Mouse (Mus musculus): ENCODE data around the gene Ptgfrn. TPM values are rescaled to one million over a fixed set of nuclear protein-coding genes. Genes with fewer than 3 reads are reported as not detected.

The Ptgfrn gene
- total RNA-seq, 1 experiment, result 52.3 TPM

GRCm38 (mm10) chr3:101011203-101011600 lies 98.9 kb downstream of the Ptgfrn start:
- Histone ChIP-seq H3K36me3 (ENCODE audit: control insufficient read depth, insufficient read depth, low read length, poor library complexity, severe bottlenecking) (no peaks in the 10 kb centered on the region), H3K4me1 (ENCODE audit: control insufficient read depth in 2 of 2, insufficient read depth in 2 of 2, low read length in 2 of 2, poor library complexity in 1 of 2) (no peaks in the 10 kb centered on the region), H3K9ac (ENCODE audit: insufficient read depth, low read depth, low read length, poor library complexity, severe bottlenecking) (no peak overlapping the region), H3K27ac (ENCODE audit: insufficient read depth, low read depth, low read length, poor library complexity, severe bottlenecking) (no peak overlapping the region), H3K9me3 (ENCODE audit: control insufficient read depth, insufficient read depth, low read depth, low read length) (no peaks in the 10 kb centered on the region), H3K4me3 (ENCODE audit: insufficient read depth in 1 of 2, low read depth in 1 of 2, low read length in 2 of 2, poor library complexity in 1 of 2, severe bottlenecking in 1 of 2) (no peak overlapping the region)
- DNase-seq (ENCODE audit: low read depth, low spot score), result no peak
- in situ Hi-C loops (cut with MboI; ENCODE audit: low sequenced_read_pairs in 2 of 2, unreplicated experiment in 2 of 2), result no loop called here
- TF ChIP-seq HCFC1 (IDR thresholded peaks at IDR 0.05; ENCODE audit: borderline replicate concordance, insufficient read depth, low read length) (no peak), ZC3H11A (IDR thresholded peaks at IDR 0.05; ENCODE audit: borderline replicate concordance, low read depth, low read length) (no peak), CHD2 (IDR thresholded peaks at IDR 0.05; ENCODE audit: low read depth, low read length) (no peak), MAFK (IDR thresholded peaks at IDR 0.05; ENCODE audit: insufficient read depth, low read depth, low read length) (no peak), ZNF384 (IDR thresholded peaks at IDR 0.05; ENCODE audit: low read depth, low read length) (no peak)

- TF ChIP-seq ZC3H11A (IDR thresholded peaks at IDR 0.05; ENCODE audit: borderline replicate concordance, low read depth, low read length) (no peak), CHD2 (IDR thresholded peaks at IDR 0.05; ENCODE audit: low read depth, low read length) (no peak), ZNF384 (IDR thresholded peaks at IDR 0.05; ENCODE audit: low read depth, low read length) (no peak), HCFC1 (IDR thresholded peaks at IDR 0.05; ENCODE audit: borderline replicate concordance, insufficient read depth, low read length) (no peak), MAFK (IDR thresholded peaks at IDR 0.05; ENCODE audit: insufficient read depth, low read depth, low read length) (no peak)
- no peak overlapping the region for H3K27ac ChIP-seq (ENCODE audit: insufficient read depth, low read depth, low read length, poor library complexity, severe bottlenecking)
- H3K9ac ChIP-seq (ENCODE audit: insufficient read depth, low read depth, low read length, poor library complexity, severe bottlenecking), result no peak overlapping the region
- in situ Hi-C loops (cut with MboI; ENCODE audit: low sequenced_read_pairs in 2 of 2, unreplicated experiment in 2 of 2), result no loop called here
- no peaks in the 10 kb centered on the region for H3K9me3 ChIP-seq (ENCODE audit: control insufficient read depth, insufficient read depth, low read depth, low read length)
- no peaks in the 10 kb centered on the region for H3K36me3 ChIP-seq (ENCODE audit: control insufficient read depth, insufficient read depth, low read length, poor library complexity, severe bottlenecking)
- no peak for DNase-seq (ENCODE audit: low read depth, low spot score)
- no peaks in the 10 kb centered on the region for H3K4me1 ChIP-seq (ENCODE audit: control insufficient read depth in 2 of 2, insufficient read depth in 2 of 2, low read length in 2 of 2, poor library complexity in 1 of 2)
- no peak overlapping the region for H3K4me3 ChIP-seq (ENCODE audit: insufficient read depth in 1 of 2, low read depth in 1 of 2, low read length in 2 of 2, poor library complexity in 1 of 2, severe bottlenecking in 1 of 2)
Measured at GRCm38 (mm10) chr3:101010589-101011202, 99.4 kb downstream of the Ptgfrn start.

GRCm38 (mm10) chr3:101007112-101007782 lies 102.8 kb downstream of the Ptgfrn start:
- no peaks in the 10 kb centered on the region; a peak in 1 of 4 replicates for H3K4me1 ChIP-seq (ENCODE audit: control insufficient read depth in 2 of 2, insufficient read depth in 2 of 2, low read length in 2 of 2, poor library complexity in 1 of 2)
- TF ChIP-seq HCFC1 (IDR thresholded peaks at IDR 0.05; ENCODE audit: borderline replicate concordance, insufficient read depth, low read length), result no peak
- TF ChIP-seq ZC3H11A (IDR thresholded peaks at IDR 0.05; ENCODE audit: borderline replicate concordance, low read depth, low read length), result no peak
- TF ChIP-seq CHD2 (IDR thresholded peaks at IDR 0.05; ENCODE audit: low read depth, low read length), result no peak
- TF ChIP-seq MAFK (IDR thresholded peaks at IDR 0.05; ENCODE audit: insufficient read depth, low read depth, low read length), result no peak
- no peak for TF ChIP-seq ZNF384 (IDR thresholded peaks at IDR 0.05; ENCODE audit: low read depth, low read length)
- H3K9me3 ChIP-seq (ENCODE audit: control insufficient read depth, insufficient read depth, low read depth, low read length), result no peaks in the 10 kb centered on the region
- H3K4me3 ChIP-seq (ENCODE audit: insufficient read depth in 1 of 2, low read depth in 1 of 2, low read length in 2 of 2, poor library complexity in 1 of 2, severe bottlenecking in 1 of 2), result no peak overlapping the region
- no peak overlapping the region for H3K27ac ChIP-seq (ENCODE audit: insufficient read depth, low read depth, low read length, poor library complexity, severe bottlenecking)
- H3K36me3 ChIP-seq (ENCODE audit: control insufficient read depth, insufficient read depth, low read length, poor library complexity, severe bottlenecking), result no peaks in the 10 kb centered on the region
- no peak for DNase-seq (ENCODE audit: low read depth, low spot score)
- in situ Hi-C loops (cut with MboI; ENCODE audit: low sequenced_read_pairs in 2 of 2, unreplicated experiment in 2 of 2), result no loop called here
- H3K9ac ChIP-seq (ENCODE audit: insufficient read depth, low read depth, low read length, poor library complexity, severe bottlenecking), result no peak overlapping the region

- H3K9me3 ChIP-seq (ENCODE audit: control insufficient read depth, insufficient read depth, low read depth, low read length), result no peaks in the 10 kb centered on the region
- H3K9ac ChIP-seq (ENCODE audit: insufficient read depth, low read depth, low read length, poor library complexity, severe bottlenecking), result no peak overlapping the region
- in situ Hi-C loops (cut with MboI; ENCODE audit: low sequenced_read_pairs in 2 of 2, unreplicated experiment in 2 of 2), result no loop called here
- no peak overlapping the region for H3K27ac ChIP-seq (ENCODE audit: insufficient read depth, low read depth, low read length, poor library complexity, severe bottlenecking)
- no peaks in the 10 kb centered on the region for H3K36me3 ChIP-seq (ENCODE audit: control insufficient read depth, insufficient read depth, low read length, poor library complexity, severe bottlenecking)
- H3K4me3 ChIP-seq (ENCODE audit: insufficient read depth in 1 of 2, low read depth in 1 of 2, low read length in 2 of 2, poor library complexity in 1 of 2, severe bottlenecking in 1 of 2), result no peak overlapping the region
- H3K4me1 ChIP-seq (ENCODE audit: control insufficient read depth in 2 of 2, insufficient read depth in 2 of 2, low read length in 2 of 2, poor library complexity in 1 of 2), result no peaks in the 10 kb centered on the region; a peak in 1 of 4 replicates
- TF ChIP-seq ZNF384 (IDR thresholded peaks at IDR 0.05; ENCODE audit: low read depth, low read length), result no peak
- TF ChIP-seq HCFC1 (IDR thresholded peaks at IDR 0.05; ENCODE audit: borderline replicate concordance, insufficient read depth, low read length), result no peak
- TF ChIP-seq MAFK (IDR thresholded peaks at IDR 0.05; ENCODE audit: insufficient read depth, low read depth, low read length), result no peak
- TF ChIP-seq ZC3H11A (IDR thresholded peaks at IDR 0.05; ENCODE audit: borderline replicate concordance, low read depth, low read length), result no peak
- TF ChIP-seq CHD2 (IDR thresholded peaks at IDR 0.05; ENCODE audit: low read depth, low read length), result no peak
- no peak for DNase-seq (ENCODE audit: low read depth, low spot score)
Measured at GRCm38 (mm10) chr3:101005392-101005791, 104.7 kb downstream of the Ptgfrn start.

Data from ES-E14 (cell line).